Mouse (Mus musculus): ENCODE measurements at regions not wholly inside any gene's neighbourhood (a gene's known extent, or its start where the extent isn't known, plus 50 kb on each side); places are given as distances from the start of the nearest gene placed in this dataset.

DNA sequence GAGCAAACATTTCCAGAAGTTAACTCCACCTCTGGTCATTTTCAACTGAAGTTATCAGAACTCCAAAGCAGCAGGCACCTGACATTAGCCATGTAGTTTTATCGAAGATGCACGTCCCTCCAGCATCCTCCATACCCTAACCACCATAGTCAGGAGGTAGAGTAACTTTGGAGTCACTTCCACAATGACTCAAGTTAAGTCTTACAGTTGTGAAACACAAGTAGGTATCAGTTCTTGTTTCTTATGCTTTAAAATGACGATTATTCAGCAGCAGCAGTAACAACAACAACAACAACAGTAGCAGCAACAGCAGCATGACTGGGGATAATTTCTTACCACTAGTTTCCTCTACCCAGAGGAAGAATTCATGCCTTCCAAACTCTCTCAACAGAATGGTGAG is 51.3 kb upstream of the Tank start:
- DNase-seq (ENCODE audit: extremely low read depth, low read depth, low spot score): no peak

DNA sequence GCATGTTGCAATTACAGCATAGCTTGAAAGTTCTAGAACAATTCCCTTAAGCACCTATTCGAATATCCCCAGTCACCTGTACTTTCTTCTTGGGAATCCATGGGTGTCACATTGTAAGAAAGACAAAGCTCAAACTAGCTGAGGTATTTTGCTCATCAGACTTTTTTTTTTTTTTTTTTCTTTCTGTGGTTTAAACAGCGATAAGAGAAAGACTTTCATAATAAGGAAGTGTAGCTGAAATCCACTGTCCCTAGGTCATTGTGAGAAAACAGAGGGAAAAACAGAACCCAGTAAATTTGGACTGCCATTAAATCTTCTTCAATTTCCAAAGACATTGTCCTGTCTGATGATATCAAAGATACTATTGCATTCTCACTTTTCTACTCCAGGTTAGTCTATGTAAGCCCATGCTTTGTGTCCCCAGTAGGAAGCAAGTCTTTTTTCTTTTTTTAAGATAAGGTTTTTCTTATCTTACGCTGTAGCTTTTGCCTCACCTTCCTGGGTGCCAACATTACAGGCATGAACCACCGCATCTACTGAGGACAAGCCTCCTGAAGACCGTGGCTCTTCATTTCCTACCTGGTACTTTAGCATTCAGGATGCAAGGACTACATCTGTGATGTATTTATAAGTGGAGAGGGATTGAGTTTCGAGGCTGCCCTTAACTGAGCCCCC is 54.2 kb upstream of the Tank start:
- DNase-seq (ENCODE audit: extremely low read depth, low read depth, low spot score): no peak

DNA sequence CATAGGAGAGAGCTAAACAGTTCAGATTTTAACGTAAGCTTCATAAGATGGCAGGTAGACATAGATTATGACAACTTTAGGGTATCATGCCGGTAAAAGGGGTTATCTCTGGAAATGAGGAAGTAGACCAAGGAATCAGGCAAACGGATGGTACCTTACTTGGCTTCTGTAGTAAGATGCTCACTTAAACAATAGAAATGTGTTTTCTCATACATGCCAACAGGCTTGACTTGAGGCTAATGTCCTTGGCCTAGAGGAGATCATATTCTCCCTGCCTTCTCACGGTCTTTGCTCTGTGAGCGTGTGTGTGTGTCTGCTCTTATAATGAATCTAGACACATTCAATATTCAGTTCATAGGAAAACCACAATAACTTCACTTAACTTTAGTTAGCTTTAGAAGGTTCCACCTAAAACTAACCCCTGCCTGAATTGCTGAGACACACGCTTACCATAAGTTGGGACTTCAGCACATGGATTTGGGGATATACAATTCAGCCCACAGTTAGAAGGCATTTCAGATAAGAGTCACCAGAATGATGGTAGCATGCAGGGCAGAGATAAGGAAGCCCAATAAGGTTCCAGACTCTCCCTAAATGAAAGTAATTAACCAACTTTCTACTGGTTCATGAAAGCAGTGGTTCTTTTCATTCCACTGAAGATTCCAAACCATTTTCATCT is 63.8 kb upstream of the Tank start:
- no peak for DNase-seq (ENCODE audit: extremely low read depth, low read depth, low spot score)

DNA sequence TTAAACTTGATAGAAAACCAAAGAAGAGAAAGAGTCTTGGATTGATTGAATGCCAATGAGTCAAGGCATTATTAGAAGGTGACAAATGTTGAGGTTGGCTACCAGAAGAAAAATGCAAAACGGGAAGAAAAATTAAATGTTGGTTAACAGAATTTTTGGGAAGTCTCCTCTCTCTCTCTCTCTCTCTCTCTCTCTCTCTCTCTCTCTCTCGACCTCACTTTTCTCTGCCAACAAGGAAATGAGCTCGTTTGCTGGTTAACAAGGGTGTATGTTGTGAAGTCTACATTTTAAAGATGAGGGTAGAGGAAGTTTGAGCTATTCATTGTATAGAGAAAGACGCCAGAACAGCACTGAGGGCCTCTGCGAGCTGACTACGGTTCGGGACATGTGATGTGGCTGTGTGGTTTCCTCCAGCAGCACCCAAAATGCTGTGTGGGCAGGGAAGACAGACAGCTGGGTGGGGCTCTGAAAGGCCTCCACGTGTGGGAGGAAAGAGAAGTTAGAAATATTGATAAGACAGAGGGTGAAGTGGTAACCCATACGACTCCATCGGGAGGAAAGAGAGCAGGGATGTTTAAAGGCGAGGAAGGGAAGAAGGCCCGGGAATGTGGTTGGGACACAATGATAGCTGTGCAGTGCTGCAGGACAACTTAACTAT is 64.5 kb upstream of the Tank start:
- DNase-seq (ENCODE audit: extremely low read depth, low read depth, low spot score): no peak

DNA sequence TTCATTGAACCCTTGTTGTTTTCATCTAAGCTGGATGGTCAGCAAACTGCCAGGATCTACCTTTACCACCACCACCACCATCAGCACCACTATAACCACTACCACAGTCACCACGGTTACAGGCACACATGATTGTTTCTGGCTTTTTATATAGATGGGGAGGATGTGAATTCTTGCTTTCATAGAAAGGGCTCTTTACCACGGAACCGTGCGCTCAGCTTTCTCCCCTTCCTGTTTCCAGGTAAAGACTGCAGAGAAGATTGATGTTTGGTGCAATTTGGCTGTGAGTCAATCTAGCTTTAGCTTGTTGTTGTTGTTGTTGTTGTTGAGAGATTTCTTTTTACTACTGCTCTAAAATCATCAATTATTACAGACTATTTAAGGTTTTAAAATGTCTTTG is 74.8 kb upstream of the Tank start:
- DNase-seq (ENCODE audit: extremely low read depth, low read depth, low spot score): no peak

DNA sequence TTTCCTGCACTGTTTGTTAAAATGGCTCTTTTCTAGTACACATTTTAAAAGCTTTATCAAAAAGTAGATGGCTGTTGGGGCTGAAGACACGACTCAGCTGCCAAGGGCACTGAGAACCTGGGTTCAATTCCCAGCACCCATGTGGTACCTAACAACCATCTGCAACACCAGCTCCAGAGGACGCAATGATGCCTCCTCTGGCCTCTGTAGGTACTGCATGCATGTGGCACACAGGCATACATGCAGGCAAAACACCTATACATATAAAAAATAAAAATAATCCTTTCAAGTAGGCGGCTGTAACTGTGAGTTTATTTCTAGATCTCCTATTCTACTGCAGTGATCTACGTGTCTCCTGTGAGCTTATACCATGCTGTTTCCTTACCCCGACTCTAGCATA is 76.5 kb upstream of the Tank start:
- DNase-seq (ENCODE audit: extremely low read depth, low read depth, low spot score): no peak

DNA sequence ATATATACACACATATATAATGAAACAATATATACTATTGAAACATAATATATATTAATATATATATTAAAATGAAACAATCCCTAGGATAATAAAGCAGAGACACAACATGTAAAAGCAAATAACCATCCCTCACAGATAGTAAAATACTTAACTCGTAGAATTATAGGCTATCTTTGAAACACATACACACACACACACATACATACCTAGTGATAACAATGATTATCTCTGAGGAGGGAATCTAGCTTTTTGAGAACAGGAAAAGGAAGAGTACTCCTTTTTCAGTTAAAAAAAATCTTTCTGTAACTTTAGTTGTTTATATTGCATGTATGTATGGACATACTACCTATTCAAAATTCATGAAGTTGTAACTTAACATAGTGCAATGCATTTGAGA is 79.1 kb upstream of the Tank start:
- DNase-seq (ENCODE audit: extremely low read depth, low read depth, low spot score): no peak

DNA sequence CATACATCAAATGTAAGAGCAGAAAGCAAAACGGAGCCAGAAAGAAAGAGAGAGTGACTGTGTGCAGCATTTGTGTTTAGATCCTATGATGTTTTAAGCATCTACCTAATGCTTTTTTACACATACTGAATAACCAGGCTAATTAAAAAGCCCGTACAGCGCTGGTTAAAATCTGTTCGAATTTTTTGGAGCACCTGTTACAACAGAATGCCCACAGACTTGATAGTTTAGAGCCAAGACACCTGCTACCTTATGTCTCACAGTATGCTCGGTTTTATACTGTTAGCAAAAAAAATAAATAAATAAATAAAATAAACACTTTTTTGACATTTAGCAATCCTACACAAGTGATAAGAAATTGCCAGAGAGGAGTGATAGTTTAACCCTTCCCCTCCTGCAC is 80.5 kb upstream of the Tank start:
- DNase-seq (ENCODE audit: extremely low read depth, low read depth, low spot score): no peak

DNA sequence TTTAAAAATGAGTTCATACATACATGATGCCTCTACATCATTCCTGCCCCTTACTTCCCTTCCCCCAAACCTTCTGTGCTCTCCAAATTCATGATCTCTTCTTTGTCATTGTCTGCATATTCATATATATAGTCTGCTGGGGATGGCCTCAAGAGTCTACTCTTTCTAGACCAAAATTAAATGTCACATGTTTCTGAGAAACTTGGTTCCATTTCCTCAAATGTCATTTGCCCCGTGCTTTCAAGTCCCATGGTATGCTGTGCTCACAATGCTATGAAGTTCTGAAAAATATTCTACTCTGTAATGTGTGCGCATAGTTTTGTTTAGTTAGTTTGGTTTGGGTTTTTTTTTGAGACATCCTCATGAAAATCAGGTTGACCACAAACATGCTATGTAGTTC is 81.4 kb upstream of the Tank start:
- DNase-seq (ENCODE audit: extremely low read depth, low read depth, low spot score): no peak

DNA sequence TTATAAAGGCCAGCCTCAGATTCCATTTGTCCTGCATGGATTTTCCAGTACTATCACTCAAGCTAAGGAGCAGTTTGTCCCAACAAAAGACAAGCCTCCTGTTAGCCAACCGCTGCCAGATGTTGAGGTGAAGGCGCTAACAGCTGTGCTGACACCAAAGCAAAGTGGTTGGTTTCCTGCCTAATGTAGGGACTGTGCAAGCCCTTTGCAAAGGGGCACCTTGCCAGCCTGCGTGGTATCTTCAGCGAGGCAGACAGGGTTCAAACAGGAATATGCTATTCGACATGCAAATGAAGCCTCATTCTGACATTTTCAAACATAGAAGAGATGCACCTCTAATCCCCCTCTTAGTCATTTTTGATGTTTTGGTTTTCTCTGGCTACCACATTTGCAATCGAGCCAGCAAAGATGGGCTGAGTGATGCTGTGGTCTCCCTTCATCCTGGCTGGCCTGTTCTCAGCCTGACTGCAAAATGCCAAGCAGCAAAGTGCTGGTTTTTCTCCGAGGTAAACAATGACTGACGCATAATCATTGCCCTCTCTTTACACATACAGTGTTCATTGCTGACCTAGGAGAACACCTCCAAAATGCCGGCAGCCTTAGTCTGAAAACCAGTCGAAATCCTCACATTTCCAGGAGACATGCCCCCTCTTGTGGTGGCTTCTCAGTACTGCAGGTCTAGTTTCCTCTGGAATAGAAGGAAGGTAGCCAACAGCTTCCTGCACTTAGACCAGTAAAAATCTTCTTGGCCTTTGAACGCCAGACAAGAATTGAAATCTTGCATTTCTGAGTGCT is 84.3 kb upstream of the Tank start:
- no peak for DNase-seq (ENCODE audit: extremely low read depth, low read depth, low spot score)

DNA sequence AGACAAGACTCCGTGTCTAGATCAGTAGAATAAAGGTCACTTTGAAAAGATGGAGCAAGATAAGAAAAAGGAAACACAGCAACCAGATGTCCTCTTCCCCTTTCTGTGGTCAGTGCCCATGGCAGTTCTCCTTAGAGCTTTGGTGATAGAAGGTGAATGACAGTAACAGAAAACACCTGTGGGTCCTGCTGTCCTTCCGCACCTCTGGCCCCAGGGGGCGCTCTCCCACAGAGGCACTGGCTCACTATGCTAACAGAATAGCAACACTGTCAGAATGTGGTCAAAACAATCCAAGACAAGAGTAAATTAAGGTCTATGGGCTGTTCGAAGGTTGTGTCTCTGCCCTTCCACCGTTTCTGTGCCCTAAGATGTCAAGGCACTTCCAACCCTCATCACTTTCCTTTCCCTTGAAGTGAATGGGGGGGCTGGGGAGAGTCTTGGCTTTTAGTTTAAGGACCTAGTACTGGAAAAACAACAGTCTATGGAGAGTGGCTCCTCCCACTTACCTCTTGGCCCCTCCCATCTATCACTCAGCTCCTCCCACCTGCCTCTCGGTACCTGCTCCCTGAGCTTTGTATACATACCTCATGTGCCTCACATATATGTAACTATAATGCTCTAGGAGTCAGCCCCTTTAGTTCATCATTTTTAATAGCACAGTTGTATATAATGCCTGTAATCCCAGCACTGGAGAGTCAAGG is 86.2 kb upstream of the Tank start:
- DNase-seq (ENCODE audit: extremely low read depth, low read depth, low spot score): no peak

DNA sequence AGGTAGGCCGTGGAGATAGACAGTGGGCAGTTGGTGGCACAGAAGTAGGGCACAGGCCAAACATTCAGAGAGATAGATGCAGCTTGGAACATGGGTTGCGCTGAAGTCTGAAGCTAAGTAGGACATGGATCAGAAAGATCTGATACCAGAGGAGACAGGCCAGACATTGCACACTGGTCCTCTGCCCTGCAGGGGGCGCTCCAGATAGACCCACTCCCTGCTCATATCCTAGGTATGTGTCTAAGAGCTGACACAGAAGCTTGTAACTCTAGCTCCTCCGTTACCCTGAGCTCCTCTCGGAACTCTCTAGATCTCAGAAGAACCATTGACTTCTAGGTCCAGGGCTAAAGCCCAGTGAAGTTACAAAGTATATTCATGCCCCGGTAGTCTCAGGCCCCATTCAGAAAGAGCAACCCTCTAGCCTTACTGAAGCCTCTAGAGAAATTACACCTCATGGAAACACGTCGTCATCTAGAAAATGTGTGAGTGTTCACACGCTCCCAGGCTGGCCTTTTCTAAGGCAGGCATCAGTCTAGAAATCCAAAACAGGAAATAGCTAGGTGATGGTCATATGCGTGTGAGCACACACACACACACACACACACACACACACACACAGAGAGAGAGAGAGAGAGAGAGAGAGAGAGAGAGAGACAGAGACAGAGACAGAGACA is 87.8 kb upstream of the Tank start:
- no peak for DNase-seq (ENCODE audit: extremely low read depth, low read depth, low spot score)

DNA sequence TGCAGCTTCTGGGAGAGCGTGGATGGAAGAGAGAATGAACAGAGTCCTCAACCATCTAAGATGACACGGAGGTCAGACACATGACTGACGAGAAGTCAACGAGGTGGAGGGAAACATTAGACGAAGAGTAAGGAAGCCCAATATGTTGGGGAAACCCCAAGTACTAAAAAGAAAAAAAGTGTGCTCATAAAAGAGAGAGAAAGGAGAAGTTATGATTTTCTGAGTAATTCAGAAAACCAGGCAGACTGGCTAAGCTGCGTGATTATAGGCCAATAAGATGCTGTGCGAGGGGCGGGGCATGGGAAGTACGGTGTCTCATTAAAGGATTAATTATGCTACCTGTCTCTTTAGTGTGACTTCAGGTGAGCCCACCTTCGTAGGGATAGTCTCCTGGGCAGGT is 88.6 kb upstream of the Tank start:
- DNase-seq (ENCODE audit: extremely low read depth, low read depth, low spot score): no peak

DNA sequence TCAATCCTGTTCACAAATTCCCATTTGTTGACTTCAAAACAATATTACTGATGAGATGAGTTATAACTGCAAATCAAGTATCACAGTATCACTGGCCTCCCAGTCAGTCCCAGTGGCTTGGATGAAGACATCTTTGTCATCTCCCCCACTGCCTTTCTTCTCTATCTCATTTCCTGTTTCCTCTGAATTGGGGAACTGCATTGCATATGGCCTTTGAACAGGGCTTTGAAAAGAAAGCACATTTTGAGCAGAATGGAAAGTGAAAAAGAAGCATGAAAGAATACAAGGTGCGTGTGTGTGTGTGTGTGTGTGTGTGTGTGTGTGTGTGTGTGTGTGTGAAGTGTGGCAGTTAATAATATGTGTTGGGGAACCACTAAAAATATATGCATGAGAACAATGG is 94.6 kb upstream of the Tank start:
- DNase-seq (ENCODE audit: extremely low read depth, low read depth, low spot score): no peak

DNA sequence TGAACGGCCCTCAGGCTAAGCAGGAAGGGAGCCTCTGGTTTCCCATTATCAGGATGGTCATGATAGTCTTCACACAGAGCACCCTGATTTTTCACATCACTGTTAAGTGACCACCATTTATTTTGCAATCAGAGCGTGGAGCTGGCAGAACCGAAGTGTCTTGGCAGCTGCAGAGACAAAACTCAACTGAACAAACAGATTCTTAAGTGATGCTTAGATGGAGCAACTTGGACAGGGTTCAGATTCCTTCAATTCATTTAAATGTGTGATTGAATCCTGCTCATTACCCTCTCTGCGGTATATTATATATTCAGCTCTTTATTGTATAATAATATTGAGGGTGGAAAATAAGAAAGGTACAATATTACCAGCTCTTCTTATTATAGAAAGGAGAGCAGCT is 101.7 kb upstream of the Tank start:
- no peak for DNase-seq (ENCODE audit: extremely low read depth, low read depth, low spot score)

DNA sequence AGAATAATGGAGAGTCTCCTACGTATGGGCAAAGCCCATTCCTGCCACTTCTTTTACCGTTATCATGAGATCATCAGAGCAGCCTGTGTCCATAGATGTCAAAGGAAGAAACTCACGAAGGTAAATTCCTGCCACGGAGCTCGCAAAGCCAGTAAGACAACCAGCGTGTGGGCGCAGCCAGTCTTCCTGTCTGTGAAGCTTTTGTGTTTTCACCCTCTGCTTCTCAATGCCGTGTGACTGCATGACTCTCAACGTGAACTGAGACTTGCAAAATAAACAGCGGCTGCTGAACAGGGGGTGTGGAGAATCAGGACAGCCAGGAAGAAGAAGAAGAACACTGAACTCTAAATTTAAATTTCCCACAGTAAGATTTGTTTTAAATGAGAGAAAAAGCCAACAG is 103.8 kb upstream of the Tank start:
- DNase-seq (ENCODE audit: extremely low read depth, low read depth, low spot score): no peak

DNA sequence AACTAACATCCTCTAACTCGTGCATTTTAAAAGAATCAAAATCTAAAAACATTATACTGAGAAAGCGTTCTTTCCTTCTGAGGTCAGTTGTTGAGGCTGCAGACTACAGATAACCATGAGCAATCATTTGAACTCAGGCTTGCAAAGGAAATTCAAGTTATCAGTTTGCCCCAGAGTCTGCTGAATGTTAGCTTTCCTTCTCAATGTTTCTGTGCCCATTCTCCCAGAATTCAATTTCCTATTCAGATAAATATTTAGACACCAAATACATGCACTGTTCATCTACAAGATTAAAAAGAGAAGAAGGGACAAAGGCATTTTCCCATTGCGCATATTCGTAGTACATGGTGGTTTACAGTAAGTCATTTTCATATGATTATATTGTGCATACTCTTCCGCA is 107.9 kb upstream of the Tank start:
- no peak for DNase-seq (ENCODE audit: extremely low read depth, low read depth, low spot score)

DNA sequence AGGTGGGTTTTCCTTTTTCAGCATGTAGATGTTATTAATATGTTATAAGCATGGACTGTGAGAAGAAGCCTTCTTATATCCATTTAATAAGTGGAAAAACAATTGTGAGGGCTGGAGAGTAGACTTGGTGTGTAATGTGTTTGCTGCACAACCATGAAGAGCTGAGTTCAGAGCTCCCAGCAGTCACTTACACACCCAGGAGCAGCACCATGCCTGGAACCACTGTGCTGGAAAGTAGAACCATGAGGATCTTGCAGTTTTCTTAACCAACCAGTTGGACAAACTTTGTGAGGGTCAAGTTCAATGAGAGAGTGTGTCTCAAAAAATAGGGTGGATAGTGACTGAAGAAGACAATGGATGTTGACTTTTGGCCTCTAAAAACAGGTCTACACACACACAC is 108.3 kb upstream of the Tank start:
- no peak for DNase-seq (ENCODE audit: extremely low read depth, low read depth, low spot score)

DNA sequence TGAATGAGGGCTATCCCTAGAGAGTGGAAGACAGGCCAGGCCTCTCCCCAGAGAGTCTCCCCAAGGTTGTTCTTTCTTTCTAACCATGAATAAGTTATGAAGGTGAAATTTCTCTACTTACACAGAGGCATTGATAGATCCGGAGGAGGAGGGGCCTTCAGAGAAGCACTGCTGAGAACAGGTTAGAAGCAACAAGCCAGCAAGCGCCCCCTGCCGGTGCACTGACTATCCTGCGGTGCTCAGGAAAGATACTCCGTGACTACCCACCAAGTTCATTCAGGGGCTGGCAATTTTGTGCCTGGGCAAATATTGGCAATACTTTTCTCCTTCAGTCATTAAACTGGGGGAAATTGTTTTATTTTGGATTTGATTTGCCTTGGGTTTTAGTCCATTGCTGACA is 122.5 kb upstream of the Tank start:
- DNase-seq (ENCODE audit: extremely low read depth, low read depth, low spot score): no peak

DNA sequence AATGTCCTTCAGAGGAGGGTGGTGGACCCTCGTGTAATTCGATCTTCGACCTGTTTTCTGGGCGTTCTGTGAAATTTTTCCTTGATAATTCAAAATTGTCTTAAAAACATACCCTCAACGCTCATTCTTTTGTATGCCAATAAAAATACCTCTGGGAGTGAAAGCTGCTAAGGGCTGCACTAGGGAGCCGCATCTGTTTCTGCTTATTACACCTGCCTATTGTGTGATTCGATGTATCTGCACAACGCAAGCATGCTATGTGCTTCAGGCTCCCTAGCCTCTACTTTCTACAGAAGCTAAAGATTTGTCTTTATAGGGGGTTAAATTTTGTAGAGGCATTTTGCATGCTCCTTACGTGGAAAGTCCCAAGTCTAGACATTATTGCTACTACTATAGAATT is 123.7 kb upstream of the Tank start:
- no peak for DNase-seq (ENCODE audit: extremely low read depth, low read depth, low spot score)

DNA sequence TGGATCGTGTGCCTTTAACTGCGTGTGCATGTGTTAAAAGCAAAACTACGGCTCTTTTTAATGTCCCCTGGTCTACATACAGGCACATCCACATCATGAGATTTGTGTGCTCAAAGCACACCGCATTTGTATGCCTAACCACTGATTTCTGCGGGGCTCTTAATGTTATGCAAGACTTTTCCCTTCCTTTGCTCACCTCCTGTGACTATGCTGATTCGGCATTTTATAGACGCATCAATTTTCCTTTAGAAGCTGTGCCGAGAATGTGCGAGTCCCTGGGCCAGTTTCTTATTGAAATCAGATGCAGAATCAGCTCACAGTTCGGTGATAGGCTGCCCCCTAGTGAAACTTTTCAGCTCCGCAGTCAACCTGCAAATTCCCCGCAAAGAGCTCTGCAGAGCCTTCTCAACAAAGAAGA is 124.1 kb upstream of the Tank start:
- DNase-seq (ENCODE audit: extremely low read depth, low read depth, low spot score): no peak
